Mouse (Mus musculus): ENCODE measurements around the gene Hist1h3c. TPM values are rescaled to one million over a fixed set of nuclear protein-coding genes. Genes with fewer than 3 reads are reported as not detected.
"Not testable (repeated sequence)": the region's sequence is repeated elsewhere in the genome, so short reads cannot be mapped to it uniquely, and the experiment has no call there.

Gene Hist1h3c
- polyA plus RNA-seq, 1 experiment from 2014 or later = 4.2 TPM

DNA sequence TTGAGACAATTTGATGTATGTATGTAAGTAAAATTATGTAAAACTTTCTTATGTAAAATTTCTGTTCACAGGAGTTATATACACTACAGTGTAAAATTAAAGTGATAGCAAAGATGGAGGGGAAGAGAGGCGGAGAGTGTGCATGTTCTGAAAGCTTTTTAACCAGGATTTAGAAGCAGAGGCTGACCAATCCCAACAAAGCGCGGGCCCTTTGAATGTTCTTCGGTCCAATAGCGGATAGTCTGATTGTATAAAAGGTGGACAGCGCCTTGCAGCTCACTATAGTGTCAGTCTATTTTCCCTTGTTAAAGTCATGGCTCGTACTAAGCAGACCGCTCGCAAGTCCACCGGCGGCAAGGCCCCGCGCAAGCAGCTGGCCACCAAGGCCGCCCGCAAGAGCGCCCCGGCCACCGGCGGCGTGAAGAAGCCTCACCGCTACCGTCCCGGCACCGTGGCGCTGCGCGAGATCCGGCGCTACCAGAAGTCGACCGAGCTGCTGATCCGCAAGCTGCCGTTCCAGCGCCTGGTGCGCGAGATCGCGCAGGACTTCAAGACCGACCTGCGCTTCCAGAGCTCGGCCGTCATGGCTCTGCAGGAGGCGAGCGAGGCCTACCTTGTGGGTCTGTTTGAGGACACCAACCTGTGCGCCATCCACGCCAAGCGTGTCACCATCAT is 6.8 kb upstream of the Hist1h3c start, which contains the start of gene Hist1h3b:
Gene Hist1h3b (plus strand): TSS at position 201 of the 675 bp plus-strand sequence.
- H3K9me3 ChIP-seq; H3K27me3 ChIP-seq (ENCODE audit: insufficient read depth, poor library complexity, severe bottlenecking); H3K36me3 ChIP-seq: not testable (repeated sequence)
- Histone ChIP-seq H3K4me1 (peaks cover 15% of the 10 kb centered on the region), H3K27ac (peak within 1 kb of the TSS; percentile 98), H3K4me3 (peak within 1 kb of the TSS; percentile 55)
- peak; percentile 95 for DNase-seq (ENCODE audit: low spot score)
- 2% methylated on average over 21 of the region's 47 CpGs for WGBS

DNA sequence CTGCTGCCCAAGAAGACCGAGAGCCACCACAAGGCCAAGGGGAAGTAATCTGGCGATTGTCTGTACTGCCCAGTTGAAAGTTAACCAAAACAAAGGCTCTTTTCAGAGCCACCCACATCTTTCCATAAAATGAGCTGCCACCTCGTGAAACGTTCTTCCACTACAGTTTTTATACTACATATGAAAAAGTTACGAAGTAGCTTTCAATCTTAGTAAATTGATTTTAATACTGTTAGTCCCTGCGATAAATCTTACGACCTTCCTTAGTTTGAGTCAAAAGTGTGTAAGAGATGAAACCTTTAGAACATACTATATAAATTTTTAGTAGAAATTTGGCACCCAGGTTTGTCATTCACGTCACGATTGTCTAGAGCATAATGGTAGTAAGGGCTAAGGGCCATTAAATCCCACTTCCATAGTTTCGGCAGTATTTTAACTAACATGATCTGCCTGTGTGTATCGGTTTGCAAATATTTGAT is 6.1 kb upstream of the Hist1h3c start:
- H3K4me3 ChIP-seq = peak overlapping the region; percentile 55
- no peaks in the 10 kb centered on the region for H3K9me3 ChIP-seq
- WGBS = 2% methylated on average over 11 of the region's 11 CpGs
- peaks cover 16% of the 10 kb centered on the region for H3K4me1 ChIP-seq
- H3K36me3 ChIP-seq = no peaks in the 10 kb centered on the region
- H3K27me3 ChIP-seq (ENCODE audit: insufficient read depth, poor library complexity, severe bottlenecking) = no peaks in the 10 kb centered on the region
- H3K27ac ChIP-seq = peak overlapping the region; percentile 98
- no peak for DNase-seq (ENCODE audit: low spot score)

DNA sequence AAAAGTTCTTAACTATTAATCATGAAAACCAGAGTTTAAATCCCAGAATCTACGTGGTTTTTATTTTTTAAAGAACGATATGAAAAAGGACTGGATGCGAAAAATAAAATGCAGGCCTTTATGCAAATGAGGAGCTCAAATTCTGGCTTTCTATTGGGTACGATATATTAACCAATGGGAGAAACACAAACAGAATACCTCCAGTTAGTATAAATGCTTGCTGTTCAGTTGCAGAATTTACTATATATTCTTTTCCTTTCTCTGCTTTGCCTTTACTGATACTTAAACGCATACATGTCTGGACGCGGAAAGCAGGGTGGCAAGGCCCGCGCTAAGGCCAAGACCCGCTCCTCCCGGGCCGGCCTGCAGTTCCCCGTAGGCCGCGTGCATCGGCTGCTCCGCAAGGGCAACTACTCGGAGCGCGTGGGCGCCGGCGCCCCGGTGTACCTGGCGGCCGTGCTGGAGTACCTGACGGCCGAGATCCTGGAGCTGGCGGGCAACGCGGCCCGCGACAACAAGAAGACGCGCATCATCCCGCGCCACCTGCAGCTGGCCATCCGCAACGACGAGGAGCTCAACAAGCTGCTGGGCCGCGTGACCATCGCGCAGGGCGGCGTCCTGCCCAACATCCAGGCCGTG is 5.6 kb upstream of the Hist1h3c start, which contains the start of gene Hist1h2ab:
Gene Hist1h2ab (plus strand): TSS at position 288 of the 639 bp plus-strand sequence.
- peak; percentile 92 for DNase-seq (ENCODE audit: low spot score)
- peak within 1 kb of the TSS; percentile 98 for H3K27ac ChIP-seq
- not testable (repeated sequence) for H3K36me3 ChIP-seq; H3K27me3 ChIP-seq (ENCODE audit: insufficient read depth, poor library complexity, severe bottlenecking); H3K9me3 ChIP-seq
- peak within 1 kb of the TSS; percentile 55 for H3K4me3 ChIP-seq
- H3K4me1 ChIP-seq = peaks cover 16% of the 10 kb centered on the region
- WGBS = 3% methylated on average over 29 of the region's 47 CpGs

DNA sequence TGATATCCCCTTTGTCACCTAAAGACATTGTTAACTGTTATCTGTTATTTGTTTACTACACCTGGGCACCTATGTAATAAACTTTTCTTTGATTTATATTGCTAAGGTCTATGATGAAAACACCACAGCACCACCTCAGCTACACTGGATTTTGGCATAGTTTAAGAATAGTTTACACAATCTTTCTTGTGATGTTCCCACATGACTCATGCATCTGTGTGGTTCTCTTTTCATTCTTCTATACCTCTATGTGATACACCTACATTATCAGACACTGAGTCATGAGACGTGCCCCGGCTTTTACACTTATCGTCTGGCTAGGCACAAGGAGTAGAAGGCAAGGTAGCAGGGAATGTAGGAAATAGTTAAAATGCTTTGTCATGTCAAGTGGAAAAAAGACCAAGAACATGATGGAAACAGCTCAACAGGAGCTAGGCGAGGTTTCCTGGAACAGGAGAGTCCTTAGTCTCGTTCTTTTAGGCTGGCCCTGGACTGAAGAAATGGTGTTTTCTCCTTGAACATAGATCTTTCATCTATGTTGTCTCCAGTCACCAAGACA is 4.2 kb upstream of the Hist1h3c start:
- no peak for DNase-seq (ENCODE audit: low spot score)
- no peaks in the 10 kb centered on the region for H3K36me3 ChIP-seq
- 84% methylated on average over 5 of the region's 5 CpGs for WGBS
- H3K27ac ChIP-seq = peak overlapping the region; percentile 98
- no peaks in the 10 kb centered on the region for H3K27me3 ChIP-seq (ENCODE audit: insufficient read depth, poor library complexity, severe bottlenecking)
- no peaks in the 10 kb centered on the region for H3K9me3 ChIP-seq
- peaks cover 16% of the 10 kb centered on the region for H3K4me1 ChIP-seq
- no peak overlapping the region for H3K4me3 ChIP-seq

DNA sequence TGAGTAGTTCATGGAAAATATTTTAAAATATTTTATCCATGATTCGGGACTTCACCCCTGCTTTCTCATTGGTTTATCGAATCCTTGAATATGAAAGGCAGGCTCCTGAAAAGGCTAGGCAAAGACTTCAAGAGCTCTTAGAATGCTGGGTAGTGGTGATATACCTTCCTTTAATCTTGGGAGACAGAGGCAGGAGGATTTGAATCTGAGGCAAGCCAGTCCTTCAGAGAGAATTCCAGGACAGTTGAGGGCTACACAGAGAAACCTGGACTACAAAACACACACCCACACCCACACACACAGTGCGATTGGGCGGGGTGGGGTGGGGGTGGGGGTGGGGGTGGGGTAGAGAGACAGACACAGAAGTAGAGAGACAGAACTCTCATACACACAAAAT is 2.5 kb upstream of the Hist1h3c start:
- Histone ChIP-seq H3K27ac (peak overlapping the region; percentile 98), H3K9me3 (no peaks in the 10 kb centered on the region), H3K4me1 (peaks cover 17% of the 10 kb centered on the region), H3K4me3 (peak overlapping the region; percentile 18; the same call in 1 of the 2 replicates), H3K36me3 (no peaks in the 10 kb centered on the region), H3K27me3 (ENCODE audit: insufficient read depth, poor library complexity, severe bottlenecking) (no peaks in the 10 kb centered on the region)
- WGBS = 14% methylated on average over 4 of the region's 4 CpGs
- no peak for DNase-seq (ENCODE audit: low spot score)

DNA sequence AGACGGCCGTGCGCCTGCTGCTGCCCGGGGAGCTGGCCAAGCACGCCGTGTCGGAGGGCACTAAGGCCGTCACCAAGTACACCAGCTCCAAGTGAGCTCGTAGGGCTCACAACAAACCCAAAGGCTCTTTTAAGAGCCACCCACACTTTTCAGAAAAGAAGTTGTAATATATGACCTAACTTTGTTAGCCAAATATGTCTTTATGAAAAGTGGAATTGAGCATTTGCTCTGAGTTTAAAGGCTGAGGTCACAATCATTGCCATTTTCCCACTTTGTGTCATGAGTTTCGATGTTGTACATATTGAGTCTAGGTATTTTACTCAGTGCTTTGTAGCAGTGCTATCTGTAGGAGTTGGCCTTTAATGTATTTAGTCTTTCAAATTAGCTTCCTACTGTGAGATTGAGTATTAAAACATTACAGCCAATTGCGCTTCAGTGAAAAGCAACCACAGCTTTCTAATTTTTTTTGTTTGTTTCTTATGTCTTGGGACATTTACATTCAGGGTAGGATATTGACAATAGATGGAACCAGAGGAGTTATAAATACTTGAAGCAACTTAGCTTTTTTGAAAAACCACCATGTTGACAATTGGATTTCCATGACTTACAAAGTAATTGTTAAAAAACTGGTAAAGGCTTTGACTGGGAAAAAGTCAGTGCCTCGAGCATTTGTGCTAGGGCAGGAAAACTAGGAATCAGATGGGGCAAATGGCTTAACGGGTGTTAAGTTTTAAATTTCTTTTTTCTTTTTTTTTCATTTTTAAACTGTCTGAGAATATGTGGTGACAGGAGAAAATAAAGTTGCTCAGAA is 1.9 kb upstream of the Hist1h3c start:
- Histone ChIP-seq H3K4me1 (peaks cover 14% of the 10 kb centered on the region), H3K27ac (peak overlapping the region; percentile 98), H3K9me3 (no peaks in the 10 kb centered on the region), H3K4me3 (peak overlapping the region; percentile 60), H3K27me3 (ENCODE audit: insufficient read depth, poor library complexity, severe bottlenecking) (no peaks in the 10 kb centered on the region), H3K36me3 (no peaks in the 10 kb centered on the region)
- no peak for DNase-seq (ENCODE audit: low spot score)
- WGBS = 6% methylated on average over 13 of the region's 13 CpGs

DNA sequence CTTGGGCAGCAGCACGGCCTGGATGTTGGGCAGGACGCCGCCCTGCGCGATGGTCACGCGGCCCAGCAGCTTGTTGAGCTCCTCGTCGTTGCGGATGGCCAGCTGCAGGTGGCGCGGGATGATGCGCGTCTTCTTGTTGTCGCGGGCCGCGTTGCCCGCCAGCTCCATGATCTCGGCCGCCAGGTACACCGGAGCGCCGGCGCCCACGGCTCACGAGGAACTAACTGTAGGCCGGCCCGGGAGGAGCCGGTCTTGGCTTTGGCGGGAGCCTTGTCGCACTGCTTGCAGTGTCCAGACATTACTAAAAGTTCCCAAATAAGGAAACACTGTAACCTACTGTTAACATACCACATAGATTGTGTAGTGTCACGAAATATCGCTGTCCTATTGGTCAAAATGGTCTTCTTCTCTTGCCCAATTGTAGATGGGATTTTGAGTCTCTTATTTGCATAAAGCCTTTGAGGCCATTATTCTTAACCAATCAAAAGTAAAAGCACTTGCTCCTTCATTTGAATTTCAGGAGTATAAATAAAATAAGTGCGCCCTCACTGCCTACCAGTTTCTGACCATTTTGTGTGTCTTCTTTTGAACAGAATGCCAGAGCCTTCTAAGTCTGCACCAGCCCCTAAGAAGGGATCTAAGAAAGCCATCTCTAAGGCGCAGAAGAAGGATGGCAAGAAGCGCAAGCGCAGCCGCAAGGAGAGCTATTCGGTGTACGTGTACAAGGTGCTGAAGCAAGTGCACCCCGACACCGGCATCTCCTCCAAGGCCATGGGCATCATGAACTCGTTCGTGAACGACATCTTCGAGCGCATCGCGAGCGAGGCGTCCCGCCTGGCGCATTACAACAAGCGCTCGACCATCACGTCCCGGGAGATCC is 1.0 kb upstream of the Hist1h3c start, which contains the start of gene Hist1h2bb:
Gene Hist1h2bb (plus strand): TSS at position 534 of the 880 bp plus-strand sequence.
- under 1% methylated on average over 45 of the region's 58 CpGs for WGBS
- peaks cover 20% of the 10 kb centered on the region for H3K4me1 ChIP-seq
- not testable (repeated sequence) for H3K27me3 ChIP-seq (ENCODE audit: insufficient read depth, poor library complexity, severe bottlenecking); H3K9me3 ChIP-seq; H3K36me3 ChIP-seq
- H3K4me3 ChIP-seq = peak within 1 kb of the TSS; percentile 60
- peak; percentile 92 for DNase-seq (ENCODE audit: low spot score)
- H3K27ac ChIP-seq = peak within 1 kb of the TSS; percentile 98

DNA sequence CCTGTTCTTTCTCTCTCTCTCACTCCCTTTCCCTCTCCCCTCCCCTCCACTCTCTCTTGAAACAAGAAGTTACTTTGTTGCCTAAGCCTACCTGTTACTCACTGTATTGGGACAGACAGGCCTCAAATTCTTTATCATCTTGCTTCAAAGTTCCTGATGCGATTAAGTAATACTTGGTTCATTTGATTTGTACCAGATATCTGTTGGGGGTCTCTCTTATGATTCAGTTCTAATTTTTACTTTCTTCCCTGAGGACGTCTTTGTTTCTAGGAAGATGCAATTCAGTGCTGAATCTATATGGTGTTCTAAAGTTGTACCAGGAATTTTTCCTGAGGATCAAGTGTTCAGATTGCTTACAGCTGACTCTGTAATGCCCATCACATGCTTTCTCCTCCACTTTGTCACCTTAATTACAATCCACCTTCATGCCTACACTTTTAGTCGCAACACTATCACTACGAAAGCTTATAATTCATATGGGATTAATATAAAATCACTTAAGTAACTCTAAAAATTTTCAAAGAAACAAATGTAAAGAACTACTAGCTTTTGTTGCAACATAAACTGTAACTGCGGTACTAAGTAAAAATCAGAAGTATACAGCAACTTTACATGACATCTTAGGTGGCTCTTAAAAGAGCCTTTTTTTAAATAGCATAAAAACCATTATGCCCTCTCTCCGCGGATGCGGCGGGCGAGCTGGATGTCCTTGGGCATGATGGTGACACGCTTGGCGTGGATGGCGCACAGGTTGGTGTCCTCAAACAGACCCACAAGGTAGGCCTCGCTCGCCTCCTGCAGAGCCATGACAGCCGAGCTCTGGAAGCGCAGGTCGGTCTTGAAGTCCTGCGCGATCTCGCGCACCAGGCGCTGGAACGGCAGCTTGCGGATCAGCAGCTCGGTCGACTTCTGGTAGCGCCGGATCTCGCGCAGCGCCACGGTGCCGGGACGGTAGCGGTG is 701 bp downstream of the Hist1h3c start:
- DNase-seq (ENCODE audit: low spot score) = no peak
- Histone ChIP-seq H3K4me1 (peaks cover 20% of the 10 kb centered on the region), H3K27me3 (ENCODE audit: insufficient read depth, poor library complexity, severe bottlenecking) (no peaks in the 10 kb centered on the region), H3K9me3 (no peaks in the 10 kb centered on the region), H3K36me3 (no peaks in the 10 kb centered on the region), H3K4me3 (peak overlapping the region; percentile 60), H3K27ac (peak overlapping the region; percentile 98)
- WGBS = 3% methylated on average over 15 of the region's 36 CpGs

DNA sequence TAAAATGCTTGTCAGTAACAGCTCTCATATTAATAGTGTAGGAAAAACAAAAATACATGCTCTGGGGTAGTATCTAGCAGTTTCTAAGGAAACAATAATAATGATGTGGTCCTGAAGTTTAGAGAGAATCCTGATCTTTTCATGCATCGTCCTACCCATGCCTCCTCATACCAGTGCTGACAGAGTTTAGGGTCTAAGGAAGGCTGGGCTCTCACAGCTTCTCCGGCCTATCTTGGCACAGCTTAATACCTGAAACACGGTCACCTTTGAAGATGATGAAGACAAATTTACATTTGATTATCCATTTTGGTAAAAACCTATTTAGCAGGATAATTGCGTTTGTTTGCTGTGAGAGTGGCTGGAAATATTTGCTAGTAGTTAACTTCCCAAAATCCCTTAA is 1.4 kb downstream of the Hist1h3c start:
- no peak for DNase-seq (ENCODE audit: low spot score)
- no peaks in the 10 kb centered on the region for H3K9me3 ChIP-seq
- WGBS = 44% methylated on average over 4 of the region's 4 CpGs
- no peaks in the 10 kb centered on the region for H3K36me3 ChIP-seq
- no peaks in the 10 kb centered on the region for H3K27me3 ChIP-seq (ENCODE audit: insufficient read depth, poor library complexity, severe bottlenecking)
- H3K4me3 ChIP-seq = peak overlapping the region; percentile 60
- peaks cover 20% of the 10 kb centered on the region for H3K4me1 ChIP-seq
- peak overlapping the region; percentile 98; the same call in 1 of the 2 replicates for H3K27ac ChIP-seq

DNA sequence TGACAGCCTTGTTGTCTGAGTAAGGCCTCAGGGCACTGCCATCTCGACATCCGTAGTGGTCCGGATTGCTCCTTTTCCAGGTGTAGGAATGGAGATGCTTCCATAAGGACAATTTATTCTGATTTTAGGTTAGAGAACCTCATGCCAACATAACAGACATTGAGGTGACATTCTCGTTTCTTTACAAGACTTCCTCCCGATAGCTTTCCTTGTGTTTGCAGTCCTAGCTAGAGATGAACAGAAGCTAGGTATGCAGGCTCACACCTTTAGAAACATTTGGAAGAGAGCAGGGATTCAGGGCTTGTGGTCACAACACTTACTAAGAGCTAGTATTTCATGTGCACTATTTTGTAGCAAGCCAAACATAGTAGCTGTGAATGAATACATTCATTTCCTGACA is 2.2 kb downstream of the Hist1h3c start:
- Histone ChIP-seq H3K36me3 (no peaks in the 10 kb centered on the region), H3K27ac (no peak overlapping the region), H3K27me3 (ENCODE audit: insufficient read depth, poor library complexity, severe bottlenecking) (no peaks in the 10 kb centered on the region), H3K4me3 (no peak overlapping the region), H3K9me3 (no peaks in the 10 kb centered on the region), H3K4me1 (peaks cover 16% of the 10 kb centered on the region)
- 84% methylated on average over 5 of the region's 5 CpGs for WGBS
- no peak for DNase-seq (ENCODE audit: low spot score)

DNA sequence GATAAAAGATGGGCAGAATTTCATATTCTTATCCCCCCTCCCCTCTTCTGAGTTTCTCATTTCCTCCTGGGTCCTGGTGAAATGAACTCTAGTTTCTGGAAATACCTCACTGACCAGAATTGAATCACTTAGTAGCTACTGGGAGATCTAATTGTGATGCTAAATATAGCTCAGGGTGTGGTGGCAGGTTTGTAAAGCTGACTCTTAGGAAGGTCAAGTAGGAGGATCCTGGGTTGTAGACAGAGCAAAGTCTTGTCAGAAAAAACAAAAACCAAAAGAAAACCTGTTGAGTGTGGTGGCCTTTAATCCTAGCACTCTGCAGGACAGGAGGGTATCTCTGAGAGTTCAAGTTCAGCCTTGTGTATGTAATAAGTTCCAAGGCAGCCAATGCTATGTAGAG is 3.4 kb downstream of the Hist1h3c start:
- Histone ChIP-seq H3K4me3 (no peak overlapping the region), H3K4me1 (peaks cover 9% of the 10 kb centered on the region; the same call in 1 of the 2 replicates), H3K27ac (peak overlapping the region; percentile 63; the same call in 1 of the 2 replicates), H3K36me3 (no peaks in the 10 kb centered on the region), H3K27me3 (ENCODE audit: insufficient read depth, poor library complexity, severe bottlenecking) (no peaks in the 10 kb centered on the region), H3K9me3 (no peaks in the 10 kb centered on the region)
- DNase-seq (ENCODE audit: low spot score) = no peak

All from heart, embryonic 10.5 days (tissue).